Mouse (Mus musculus): ENCODE data around the gene Zc2hc1b. TPM values are rescaled to one million over a fixed set of nuclear protein-coding genes. Genes with fewer than 3 reads are reported as not detected.

Zc2hc1b gene
- polyA plus RNA-seq, 1 experiment from 2014 or later, result not detected

- Histone ChIP-seq H3K4me3 (ENCODE audit: low read depth, low read length) (no peak overlapping the region), H3K9me3 (replicated peaks; ENCODE audit: control insufficient read depth, low read length, poor library complexity, severe bottlenecking) (no peaks in the 10 kb centered on the region), H3K9ac (ENCODE audit: low read depth, low read length) (no peak overlapping the region), H3K36me3 (ENCODE audit: control insufficient read depth, insufficient read depth, low read length) (no peaks in the 10 kb centered on the region), H3K4me1 (ENCODE audit: control insufficient read depth, insufficient read depth, low read length) (peaks cover 2% of the 10 kb centered on the region; the same call in 1 of the 2 replicates), H3K27me3 (ENCODE audit: control insufficient read depth, insufficient read depth, low read depth, low read length) (no peaks in the 10 kb centered on the region), H3K4me2 (ENCODE audit: low read length) (no peak overlapping the region), H3K27ac (ENCODE audit: low read length) (no peak overlapping the region)
- no peak for ATAC-seq
- 64% methylated on average over 5 of the region's 5 CpGs for WGBS
Measured at GRCm38 (mm10) chr10:13155377-13155776, 22.4 kb downstream of the Zc2hc1b start.

- Histone ChIP-seq H3K27ac (ENCODE audit: low read length) (no peak overlapping the region), H3K4me1 (ENCODE audit: control insufficient read depth, insufficient read depth, low read length) (peaks cover 4% of the 10 kb centered on the region; the same call in 1 of the 2 replicates), H3K27me3 (ENCODE audit: control insufficient read depth, insufficient read depth, low read depth, low read length) (no peaks in the 10 kb centered on the region), H3K36me3 (ENCODE audit: control insufficient read depth, insufficient read depth, low read length) (no peaks in the 10 kb centered on the region), H3K4me3 (ENCODE audit: low read depth, low read length) (no peak overlapping the region), H3K9me3 (replicated peaks; ENCODE audit: control insufficient read depth, low read length, poor library complexity, severe bottlenecking) (no peaks in the 10 kb centered on the region), H3K4me2 (ENCODE audit: low read length) (no peak overlapping the region), H3K9ac (ENCODE audit: low read depth, low read length) (no peak overlapping the region)
- ATAC-seq, result no peak
- WGBS, result 85% methylated on average over 4 of the region's 4 CpGs
Measured at GRCm38 (mm10) chr10:13152811-13153364, 24.9 kb downstream of the Zc2hc1b start.

- ATAC-seq, result no peak
- 81% methylated on average over 5 of the region's 5 CpGs for WGBS
- no peaks in the 10 kb centered on the region for H3K9me3 ChIP-seq (replicated peaks; ENCODE audit: control insufficient read depth, low read length, poor library complexity, severe bottlenecking)
Measured at GRCm38 (mm10) chr10:13151353-13151752, 26.5 kb downstream of the Zc2hc1b start.

GRCm38 (mm10) chr10:13150435-13150834, 27.4 kb downstream of the Zc2hc1b start:
- H3K36me3 ChIP-seq (ENCODE audit: control insufficient read depth, insufficient read depth, low read length), result no peaks in the 10 kb centered on the region
- H3K27me3 ChIP-seq (ENCODE audit: control insufficient read depth, insufficient read depth, low read depth, low read length), result no peaks in the 10 kb centered on the region
- H3K4me2 ChIP-seq (ENCODE audit: low read length), result no peak overlapping the region
- H3K27ac ChIP-seq (ENCODE audit: low read length), result no peak overlapping the region
- H3K9me3 ChIP-seq (replicated peaks; ENCODE audit: control insufficient read depth, low read length, poor library complexity, severe bottlenecking), result no peaks in the 10 kb centered on the region
- peaks cover 4% of the 10 kb centered on the region; the same call in 1 of the 2 replicates for H3K4me1 ChIP-seq (ENCODE audit: control insufficient read depth, insufficient read depth, low read length)
- no peak overlapping the region for H3K4me3 ChIP-seq (ENCODE audit: low read depth, low read length)
- ATAC-seq, result no peak
- 50% methylated on average over 3 of the region's 3 CpGs for WGBS
- H3K9ac ChIP-seq (ENCODE audit: low read depth, low read length), result no peak overlapping the region

More at GRCm38 (mm10) chr10:13151353-13151752, 26.5 kb downstream of the Zc2hc1b start:
- Histone ChIP-seq H3K27me3 (ENCODE audit: control insufficient read depth, insufficient read depth, low read depth, low read length) (no peaks in the 10 kb centered on the region), H3K4me3 (ENCODE audit: low read depth, low read length) (no peak overlapping the region), H3K27ac (ENCODE audit: low read length) (no peak overlapping the region), H3K9ac (ENCODE audit: low read depth, low read length) (no peak overlapping the region), H3K4me2 (ENCODE audit: low read length) (no peak overlapping the region), H3K4me1 (ENCODE audit: control insufficient read depth, insufficient read depth, low read length) (peaks cover 4% of the 10 kb centered on the region; the same call in 1 of the 2 replicates), H3K36me3 (ENCODE audit: control insufficient read depth, insufficient read depth, low read length) (no peaks in the 10 kb centered on the region)

- H3K4me2 ChIP-seq (ENCODE audit: low read length), result no peak overlapping the region
- H3K27ac ChIP-seq (ENCODE audit: low read length), result no peak overlapping the region
- no peaks in the 10 kb centered on the region for H3K36me3 ChIP-seq (ENCODE audit: control insufficient read depth, insufficient read depth, low read length)
- no peaks in the 10 kb centered on the region for H3K4me1 ChIP-seq (ENCODE audit: control insufficient read depth, insufficient read depth, low read length)
- no peaks in the 10 kb centered on the region for H3K27me3 ChIP-seq (ENCODE audit: control insufficient read depth, insufficient read depth, low read depth, low read length)
- H3K9me3 ChIP-seq (replicated peaks; ENCODE audit: control insufficient read depth, low read length, poor library complexity, severe bottlenecking), result no peaks in the 10 kb centered on the region
- WGBS, result 22% methylated on average over 2 of the region's 2 CpGs
- no peak overlapping the region for H3K4me3 ChIP-seq (ENCODE audit: low read depth, low read length)
- no peak for ATAC-seq
- H3K9ac ChIP-seq (ENCODE audit: low read depth, low read length), result no peak overlapping the region
Measured at GRCm38 (mm10) chr10:13140434-13140833, 37.4 kb downstream of the Zc2hc1b start.

GRCm38 (mm10) chr10:13137906-13138305, 39.9 kb downstream of the Zc2hc1b start:
- no peak for ATAC-seq
- Histone ChIP-seq H3K27me3 (ENCODE audit: control insufficient read depth, insufficient read depth, low read depth, low read length) (no peaks in the 10 kb centered on the region), H3K36me3 (ENCODE audit: control insufficient read depth, insufficient read depth, low read length) (no peaks in the 10 kb centered on the region), H3K4me3 (ENCODE audit: low read depth, low read length) (no peak overlapping the region), H3K9ac (ENCODE audit: low read depth, low read length) (no peak overlapping the region), H3K4me1 (ENCODE audit: control insufficient read depth, insufficient read depth, low read length) (no peaks in the 10 kb centered on the region), H3K9me3 (replicated peaks; ENCODE audit: control insufficient read depth, low read length, poor library complexity, severe bottlenecking) (no peaks in the 10 kb centered on the region), H3K4me2 (ENCODE audit: low read length) (no peak overlapping the region), H3K27ac (ENCODE audit: low read length) (no peak overlapping the region)
- 83% methylated on average over 6 of the region's 6 CpGs for WGBS

- 95% methylated on average over 7 of the region's 7 CpGs for WGBS
- H3K27ac ChIP-seq (ENCODE audit: low read length), result no peak overlapping the region
- no peak overlapping the region for H3K9ac ChIP-seq (ENCODE audit: low read depth, low read length)
- H3K36me3 ChIP-seq (ENCODE audit: control insufficient read depth, insufficient read depth, low read length), result no peaks in the 10 kb centered on the region
- no peak for ATAC-seq
- H3K27me3 ChIP-seq (ENCODE audit: control insufficient read depth, insufficient read depth, low read depth, low read length), result no peaks in the 10 kb centered on the region
- H3K4me1 ChIP-seq (ENCODE audit: control insufficient read depth, insufficient read depth, low read length), result no peaks in the 10 kb centered on the region
- no peak overlapping the region for H3K4me2 ChIP-seq (ENCODE audit: low read length)
- no peak overlapping the region for H3K4me3 ChIP-seq (ENCODE audit: low read depth, low read length)
- no peaks in the 10 kb centered on the region for H3K9me3 ChIP-seq (replicated peaks; ENCODE audit: control insufficient read depth, low read length, poor library complexity, severe bottlenecking)
Measured at GRCm38 (mm10) chr10:13135751-13136150, 42.1 kb downstream of the Zc2hc1b start.

- 97% methylated on average over 7 of the region's 7 CpGs for WGBS
- H3K4me3 ChIP-seq (ENCODE audit: low read depth, low read length), result no peak overlapping the region
- H3K36me3 ChIP-seq (ENCODE audit: control insufficient read depth, insufficient read depth, low read length), result no peaks in the 10 kb centered on the region
Measured at GRCm38 (mm10) chr10:13135276-13135675, 42.5 kb downstream of the Zc2hc1b start.

GRCm38 (mm10) chr10:13133850-13134249, 44.0 kb downstream of the Zc2hc1b start:
- 87% methylated on average over 4 of the region's 4 CpGs for WGBS
- H3K4me3 ChIP-seq (ENCODE audit: low read depth, low read length), result no peak overlapping the region
- H3K9ac ChIP-seq (ENCODE audit: low read depth, low read length), result no peak overlapping the region
- H3K27me3 ChIP-seq (ENCODE audit: control insufficient read depth, insufficient read depth, low read depth, low read length), result no peaks in the 10 kb centered on the region
- H3K4me1 ChIP-seq (ENCODE audit: control insufficient read depth, insufficient read depth, low read length), result no peaks in the 10 kb centered on the region
- ATAC-seq, result no peak
- H3K36me3 ChIP-seq (ENCODE audit: control insufficient read depth, insufficient read depth, low read length), result no peaks in the 10 kb centered on the region
- H3K4me2 ChIP-seq (ENCODE audit: low read length), result no peak overlapping the region
- no peak overlapping the region for H3K27ac ChIP-seq (ENCODE audit: low read length)
- H3K9me3 ChIP-seq (replicated peaks; ENCODE audit: control insufficient read depth, low read length, poor library complexity, severe bottlenecking), result no peaks in the 10 kb centered on the region

More at GRCm38 (mm10) chr10:13135276-13135675, 42.5 kb downstream of the Zc2hc1b start:
- H3K27me3 ChIP-seq (ENCODE audit: control insufficient read depth, insufficient read depth, low read depth, low read length), result no peaks in the 10 kb centered on the region
- H3K4me2 ChIP-seq (ENCODE audit: low read length), result no peak overlapping the region
- H3K27ac ChIP-seq (ENCODE audit: low read length), result no peak overlapping the region
- H3K9me3 ChIP-seq (replicated peaks; ENCODE audit: control insufficient read depth, low read length, poor library complexity, severe bottlenecking), result no peaks in the 10 kb centered on the region
- H3K4me1 ChIP-seq (ENCODE audit: control insufficient read depth, insufficient read depth, low read length), result no peaks in the 10 kb centered on the region
- no peak for ATAC-seq
- H3K9ac ChIP-seq (ENCODE audit: low read depth, low read length), result no peak overlapping the region

Data from midbrain, embryonic 16.5 days (tissue).